Mouse (Mus musculus) liver, adult 10 weeks (tissue): ENCODE data around the gene Ube4a. TPM values are rescaled to one million over a fixed set of nuclear protein-coding genes. Genes with fewer than 3 reads are reported as not detected.

Source experiments
- polyA plus RNA-seq: library from polyadenylated mRNA; stranded (reverse); fragments of 350-450 nt; fragmentation: Illumina TruSeq; extraction: RNeasy Lipid Tissue Mini Kit (QIAGEN cat#74804); gene quantifications from one replicate; pipeline ENCODE4 v1.2.3, GENCODE M21; 2014; ENCODE audit warnings: low read depth, low replicate concordance

Gene Ube4a
- polyA plus RNA-seq: 56.6 TPM

DNA sequence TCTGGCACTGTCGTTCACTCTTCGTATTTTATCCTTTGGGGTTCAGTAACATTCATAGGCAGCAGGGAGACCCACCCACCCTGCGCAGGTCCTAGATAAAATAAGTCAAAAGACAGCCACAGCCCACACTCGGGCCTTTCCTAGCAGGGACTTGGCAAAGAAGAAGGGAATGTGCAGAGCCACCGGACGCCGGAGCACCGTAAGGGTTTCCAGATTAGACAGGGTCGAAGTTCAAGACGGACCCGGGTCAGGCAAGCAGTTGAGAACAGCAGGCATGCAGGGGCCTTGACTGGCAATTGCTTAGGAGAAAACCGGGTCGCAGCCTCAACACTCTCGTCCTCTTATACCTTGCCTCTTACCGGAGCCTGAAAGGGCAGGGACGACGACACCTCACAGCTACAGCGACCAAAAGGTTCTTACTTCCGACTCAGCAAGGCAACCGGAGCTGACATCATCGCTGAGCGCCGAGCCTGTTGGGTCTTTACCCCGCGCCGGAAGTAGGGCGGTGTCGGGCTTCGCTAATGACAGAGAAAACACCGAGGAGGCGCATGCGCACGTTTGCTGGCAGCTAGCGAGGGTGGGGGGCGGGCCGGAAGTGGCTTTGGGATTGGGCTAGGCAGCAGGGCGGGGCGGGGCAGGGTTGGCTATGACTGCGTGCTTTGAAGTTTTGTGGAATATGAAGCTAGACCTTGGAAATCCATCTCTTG lies at the start of gene Ube4a:
TSS of gene Ube4a (minus strand) at position 475 of the 707 bp plus-strand sequence.

DNA sequence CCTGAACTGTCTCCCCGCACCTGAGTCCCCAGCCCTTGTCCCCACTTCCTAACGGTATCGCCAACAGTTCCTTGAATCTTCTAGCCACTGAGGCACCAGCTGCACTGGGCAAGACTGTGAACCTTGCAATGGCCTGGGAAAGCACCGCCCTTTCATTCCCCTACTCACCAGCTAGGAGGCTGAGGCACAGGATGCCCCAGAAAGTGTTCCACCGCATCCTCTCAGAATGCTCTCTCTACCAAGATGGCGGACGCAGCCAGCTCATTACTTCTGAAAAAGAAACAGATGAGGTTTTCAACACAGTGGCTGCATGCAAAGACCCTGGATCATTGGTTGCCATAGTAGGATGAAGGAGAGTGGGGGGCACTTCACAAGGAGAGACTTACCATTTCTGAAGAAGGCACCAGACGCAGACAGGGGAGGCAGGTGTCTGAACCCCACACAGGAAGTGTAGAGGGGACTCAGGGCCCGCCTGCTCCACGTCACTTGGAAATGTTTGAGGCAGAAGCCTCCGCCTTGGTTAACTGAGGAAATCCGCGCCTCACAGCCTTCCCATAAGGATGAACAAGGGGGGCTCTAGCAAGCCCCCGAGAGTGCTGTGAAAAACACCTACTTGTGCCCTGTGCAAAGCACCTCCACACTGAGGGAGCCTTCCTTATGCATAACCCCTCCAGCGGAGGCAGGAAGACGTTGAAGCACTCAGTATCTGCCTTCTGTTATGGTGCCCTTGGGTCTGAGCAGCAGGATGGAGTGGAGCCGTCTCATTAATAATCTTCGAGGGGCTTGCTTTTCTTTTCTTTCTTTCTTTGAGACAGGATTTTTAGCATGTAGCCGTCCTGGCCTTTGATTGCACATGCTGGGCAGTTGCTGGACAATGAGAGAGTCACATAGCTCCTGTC lies 44.0 kb upstream of the Ube4a start, which contains the start of gene Cd3e:
TSS of gene Cd3e (minus strand) at position 448 of the 899 bp plus-strand sequence.

DNA sequence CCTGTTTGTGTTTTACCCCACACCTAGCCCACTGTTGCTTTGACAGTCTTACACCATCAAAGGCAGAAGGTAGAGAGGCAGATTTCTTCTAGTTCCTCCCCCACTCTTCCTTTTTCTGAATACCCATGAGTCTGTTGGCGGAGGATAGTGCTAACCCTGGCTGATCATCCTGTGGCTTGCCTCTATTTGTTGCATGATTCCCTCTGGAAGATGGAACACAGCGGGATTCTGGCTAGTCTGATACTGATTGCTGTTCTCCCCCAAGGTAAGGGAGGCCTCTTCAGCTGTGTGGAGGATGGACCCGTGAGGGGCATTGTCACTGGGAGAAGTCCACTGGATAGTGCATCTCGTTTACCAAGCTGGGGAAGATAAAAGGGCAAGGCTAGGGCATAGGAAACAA lies 16.3 kb upstream of the Ube4a start, which contains the start of gene Cd3d:
TSS of gene Cd3d (plus strand) at position 111 of the 400 bp plus-strand sequence.

DNA sequence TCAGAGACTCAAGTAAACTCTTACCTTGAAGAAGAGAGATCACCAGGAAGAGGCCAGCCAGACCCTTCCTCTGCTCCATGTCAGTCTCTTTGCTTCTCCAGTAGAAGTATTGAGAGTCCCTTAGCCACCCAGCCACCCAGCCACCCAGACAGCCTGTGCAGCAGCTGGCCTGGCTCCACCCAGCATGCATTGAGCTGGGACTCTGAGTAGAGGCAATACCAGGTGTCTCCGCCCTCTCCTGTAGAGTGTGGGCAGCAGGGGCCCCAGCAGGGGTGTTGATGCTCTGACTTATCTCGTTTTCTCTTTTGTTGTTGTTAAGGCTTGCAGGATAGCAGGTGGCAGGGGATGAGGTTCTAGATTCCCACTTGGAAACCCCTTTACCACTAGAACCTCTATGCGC lies 14.8 kb upstream of the Ube4a start, which contains the start of gene Cd3g:
TSS of gene Cd3g (minus strand) at position 190 of the 400 bp plus-strand sequence.

DNA sequence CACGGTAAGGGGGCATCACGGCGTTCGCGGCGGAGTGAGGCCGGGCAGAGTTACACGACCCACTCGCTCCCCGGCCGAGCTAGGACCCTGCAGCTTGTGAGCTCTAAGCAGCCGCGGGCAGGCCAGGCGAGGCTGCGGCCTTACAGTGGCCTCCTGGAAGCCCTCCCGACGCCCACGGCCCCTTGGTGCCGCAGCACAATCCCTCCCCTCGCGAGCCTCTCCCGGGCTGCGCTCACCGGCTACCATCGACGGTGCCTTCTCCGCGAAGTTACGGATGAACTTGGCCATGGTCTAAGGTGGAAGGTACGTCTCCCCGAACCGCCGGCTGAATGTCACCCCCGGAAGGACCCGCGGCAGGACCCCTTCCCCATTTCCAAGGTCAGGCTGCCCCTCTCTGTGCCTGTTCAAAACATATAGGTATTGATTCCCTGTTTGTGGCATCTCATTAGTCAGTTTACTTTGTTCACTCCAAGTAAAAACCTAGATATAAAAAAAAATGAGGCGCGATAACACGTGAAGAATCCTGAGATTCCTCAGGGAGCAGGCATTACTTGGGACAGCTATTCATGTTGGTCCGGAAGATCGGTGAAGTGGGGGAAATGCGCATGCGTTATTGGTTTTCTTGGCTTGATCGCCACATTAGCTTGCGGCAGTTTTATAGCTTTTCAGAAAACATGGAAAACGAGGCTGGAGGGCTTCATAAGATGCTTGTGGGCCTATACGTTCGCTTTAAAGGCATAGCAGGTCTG lies 44.9 kb downstream of the Ube4a start, which contains the start of gene Atp5l:
TSS of gene Atp5l (minus strand) at position 369 of the 749 bp plus-strand sequence.

DNA sequence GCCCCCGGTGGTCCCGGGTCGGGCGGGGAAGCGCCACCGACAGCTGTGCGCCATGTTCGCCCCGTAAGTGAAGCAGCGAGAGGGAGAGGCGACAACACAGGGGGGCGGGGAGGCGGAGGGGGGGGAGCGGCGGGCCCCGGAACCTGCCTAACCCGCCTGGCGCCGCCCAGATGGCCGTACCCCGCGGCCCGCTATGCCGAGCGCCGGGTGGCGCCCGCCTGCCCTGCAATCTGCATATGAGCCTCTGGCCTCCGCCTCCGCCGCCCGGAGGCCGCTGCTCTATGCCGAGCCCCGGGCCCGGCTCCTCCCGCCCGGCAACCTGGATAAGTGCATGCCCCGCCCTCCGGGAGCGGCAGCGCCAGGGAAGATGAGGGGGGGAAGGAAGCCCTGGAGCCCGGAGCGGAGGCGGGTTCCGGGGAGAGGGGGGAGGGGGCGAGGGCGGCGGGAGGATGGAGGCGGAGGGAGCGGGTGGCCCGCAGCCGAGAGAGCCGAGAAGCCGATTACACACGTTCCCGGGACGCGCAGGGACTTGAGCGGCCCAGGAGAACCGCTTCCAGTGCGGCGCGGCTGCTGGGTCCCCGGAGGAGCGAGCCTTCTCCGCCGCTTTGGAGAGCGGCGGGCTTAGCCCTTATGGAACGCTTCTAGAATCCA lies 84.1 kb downstream of the Ube4a start, which contains the start of gene Kmt2a:
TSS of gene Kmt2a (minus strand) at position 76 of the 651 bp plus-strand sequence.

Other genes with a start within 250 kb of the Ube4a start
- gene Phldb1, start 230.4 kb downstream of the Ube4a start, polyA plus RNA-seq: not detected
- 170 TPM for gene Arcn1, start 197.8 kb downstream of the Ube4a start, polyA plus RNA-seq
- gene Ift46, start 197.7 kb downstream of the Ube4a start, polyA plus RNA-seq: 22.3 TPM
- gene Tmem25, start 166.3 kb downstream of the Ube4a start, polyA plus RNA-seq: 8.2 TPM
- 104 TPM for gene Ttc36, start 162.5 kb downstream of the Ube4a start, polyA plus RNA-seq
- 3.3 TPM for gene Kmt2a, start 84.3 kb downstream of the Ube4a start, polyA plus RNA-seq
- gene Atp5l, start 44.9 kb downstream of the Ube4a start, polyA plus RNA-seq: 492 TPM
- gene Cd3g, start 14.8 kb upstream of the Ube4a start, polyA plus RNA-seq: 1.4 TPM
- gene Cd3d, start 16.2 kb upstream of the Ube4a start, polyA plus RNA-seq: 0.24 TPM
- gene Cd3e, start 44.0 kb upstream of the Ube4a start, polyA plus RNA-seq: 0.58 TPM
- gene Mpzl2, start 74.2 kb upstream of the Ube4a start, polyA plus RNA-seq: 49.4 TPM
- gene Mpzl3, start 89.6 kb upstream of the Ube4a start, polyA plus RNA-seq: 9.4 TPM
- gene Jaml, start 113.6 kb upstream of the Ube4a start, polyA plus RNA-seq: 2.9 TPM
- gene Scn2b, start 152.2 kb upstream of the Ube4a start, polyA plus RNA-seq: not detected
- gene Scn4b, start 172.8 kb upstream of the Ube4a start, polyA plus RNA-seq: 0.11 TPM
- not detected for gene BC049352, start 216.4 kb upstream of the Ube4a start, polyA plus RNA-seq
- gene Tmprss4, start 238.5 kb upstream of the Ube4a start, polyA plus RNA-seq: not detected